Mouse (Mus musculus) neural tube, embryonic 13.5 days (tissue): ENCODE results near the gene Nxf3. TPM values are rescaled to one million over a fixed set of nuclear protein-coding genes. Genes with fewer than 3 reads are reported as not detected.
"Not testable (repeated sequence)": the region's sequence is repeated elsewhere in the genome, so short reads cannot be mapped to it uniquely, and the experiment has no call there.

Experiments used
- ATAC-seq: fragments of 200-750 bp; cut with Nextera tagmentation; 2 replicates; pipeline ENCODE4 v1.8.0; 2017; ENCODE audit warnings: low read depth, mild to moderate bottlenecking, moderate TSS enrichment, moderate library complexity
- H3K27ac ChIP-seq: fragments of 300-500 bp; sonication (generic); replicated peaks from 2 replicates; pipeline ENCODE4 v1.5.1; 2015; ENCODE audit warnings: moderate library complexity, mild to moderate bottlenecking, inconsistent platforms
- H3K27me3 ChIP-seq: fragments of 300-500 bp; sonication (generic); 2 replicates; pipeline ENCODE4 v1.6.1; 2015; ENCODE audit warnings: mild to moderate bottlenecking, inconsistent platforms
- H3K36me3 ChIP-seq: fragments of 300-500 bp; sonication (generic); 2 replicates; pipeline ENCODE4 v1.6.1; 2015; ENCODE audit warnings: mild to moderate bottlenecking, inconsistent platforms
- H3K4me1 ChIP-seq: fragments of 300-500 bp; sonication (generic); replicated peaks from 2 replicates; pipeline ENCODE4 v1.6.1; 2015; ENCODE audit warnings: inconsistent platforms
- H3K4me2 ChIP-seq: fragments of 300-500 bp; sonication (generic); 2 replicates; pipeline ENCODE4 v1.6.1; 2015; ENCODE audit warnings: inconsistent platforms, mild to moderate bottlenecking, moderate library complexity
- H3K4me3 ChIP-seq: fragments of 300-500 bp; sonication (generic); 2 replicates; pipeline ENCODE4 v1.5.1; 2015; ENCODE audit warnings: mild to moderate bottlenecking, inconsistent platforms
- H3K9ac ChIP-seq: fragments of 300-500 bp; sonication (generic); 2 replicates; pipeline ENCODE4 v1.6.1; 2015; ENCODE audit warnings: moderate library complexity, mild to moderate bottlenecking, inconsistent platforms
- H3K9me3 ChIP-seq: fragments of 300-500 bp; sonication (generic); 2 replicates; pipeline ENCODE4 v1.6.1; 2016; ENCODE audit warnings: inconsistent platforms
- WGBS: fragments of 180-500 bp; shearing (Covaris S2); methylation state at CpG from one replicate; pipeline ENCODE4 v1.1.7; 2015; 5-methylcytosine and 5-hydroxymethylcytosine counted together
- polyA plus RNA-seq: library from polyadenylated mRNA; unstranded; fragments of >200 nt; fragmentation: Nextera tagmentation; extraction: Ambion mirVana; gene quantifications from 2 replicates; pipeline ENCODE4 v1.2.1, GENCODE M21; 2015

Nxf3 gene
- polyA plus RNA-seq: not detected in 2 replicates

DNA sequence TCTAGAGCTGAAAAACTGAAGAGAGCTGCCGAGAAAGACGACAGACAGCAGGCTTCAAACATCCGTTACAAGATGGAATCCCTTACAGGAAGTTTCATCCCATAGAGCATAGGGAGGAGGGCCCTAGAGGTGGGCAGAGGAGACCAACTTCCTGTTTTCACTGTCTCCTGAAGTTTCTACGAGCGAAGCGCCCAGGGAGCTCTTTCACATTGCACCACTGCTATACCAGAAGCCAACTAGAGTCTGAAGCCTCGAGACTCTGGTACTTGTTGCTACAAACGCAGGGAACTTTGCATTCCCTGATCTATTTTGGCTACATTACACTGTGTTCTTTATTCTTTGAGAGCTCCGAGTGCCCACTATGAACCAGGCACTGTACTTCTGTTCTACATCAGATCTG, at the start of gene Nxf3:
TSS of gene Nxf3 (minus strand) at position 101 of the 400 bp plus-strand sequence.
- H3K4me2 ChIP-seq: no peak within 1 kb of the TSS
- H3K4me1 ChIP-seq: no peaks in the 10 kb centered on the region
- ATAC-seq: no peak
- no peaks in the 10 kb centered on the region for H3K27me3 ChIP-seq
- no peak within 1 kb of the TSS for H3K27ac ChIP-seq
- no peaks in the 10 kb centered on the region for H3K36me3 ChIP-seq
- WGBS: 85% methylated on average over 9 of the region's 9 CpGs
- no peak within 1 kb of the TSS for H3K4me3 ChIP-seq
- H3K9me3 ChIP-seq: no peaks in the 10 kb centered on the region
- H3K9ac ChIP-seq: no peak within 1 kb of the TSS

DNA sequence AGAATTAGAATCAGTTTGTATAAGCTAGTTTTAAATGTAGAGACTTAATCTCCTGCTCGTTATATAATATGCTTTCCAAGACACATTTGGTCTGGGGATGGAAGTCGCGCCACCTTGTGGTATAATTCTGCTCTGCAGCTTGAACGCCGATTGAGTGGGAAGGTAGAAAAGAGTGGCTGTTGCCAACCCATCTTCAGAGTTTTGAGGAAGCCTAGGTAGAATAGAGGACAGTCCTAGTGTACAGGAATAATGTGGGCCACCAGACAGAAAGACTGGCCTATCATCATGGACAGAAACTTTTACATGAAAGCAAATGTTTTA, 42.6 kb upstream of the Nxf3 start:
- H3K9me3 ChIP-seq: no peaks in the 10 kb centered on the region
- no peak for ATAC-seq
- no peak overlapping the region for H3K4me2 ChIP-seq
- no peak overlapping the region for H3K27ac ChIP-seq
- no peak overlapping the region for H3K4me3 ChIP-seq
- no peaks in the 10 kb centered on the region for H3K36me3 ChIP-seq
- H3K27me3 ChIP-seq: no peaks in the 10 kb centered on the region
- no peaks in the 10 kb centered on the region for H3K4me1 ChIP-seq
- 22% methylated on average over 5 of the region's 5 CpGs for WGBS
- H3K9ac ChIP-seq: no peak overlapping the region

DNA sequence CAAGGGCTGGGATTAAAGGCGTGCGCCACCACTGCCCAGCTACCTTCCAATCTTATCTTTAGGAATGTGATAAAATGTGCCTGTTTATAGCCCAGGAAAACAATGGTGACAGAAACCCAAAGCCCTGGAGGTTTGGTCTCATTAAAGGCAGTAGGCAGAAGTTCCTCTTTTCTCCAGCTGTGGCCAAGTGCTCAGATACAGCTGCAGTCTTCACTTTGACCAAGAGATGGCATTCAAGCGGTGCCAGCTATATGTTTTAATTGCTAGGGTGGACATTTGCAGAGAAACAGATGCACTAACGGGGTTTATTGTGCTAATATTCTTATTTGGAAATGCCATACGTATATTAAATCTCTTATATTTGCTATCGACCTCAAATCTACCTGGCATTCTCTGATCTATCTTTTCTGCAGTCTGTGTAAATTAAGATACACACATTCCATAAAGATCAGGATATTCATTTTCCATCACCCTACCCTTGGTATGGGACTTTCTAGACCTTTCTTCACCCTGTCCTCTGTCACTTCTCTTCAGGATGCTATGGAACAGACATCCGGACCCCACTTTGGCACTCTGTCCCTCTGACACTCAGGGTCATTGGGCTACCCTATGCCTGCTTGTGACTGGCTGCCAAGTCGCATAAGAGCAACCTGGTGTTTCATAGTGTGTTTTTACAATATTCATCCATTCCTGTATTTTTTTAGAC, 42.1 kb upstream of the Nxf3 start:
- H3K9me3 ChIP-seq: no peaks in the 10 kb centered on the region
- WGBS: 68% methylated on average over 8 of the region's 8 CpGs
- H3K9ac ChIP-seq: no peak overlapping the region
- H3K27me3 ChIP-seq: no peaks in the 10 kb centered on the region
- H3K36me3 ChIP-seq: no peaks in the 10 kb centered on the region
- H3K4me1 ChIP-seq: no peaks in the 10 kb centered on the region
- no peak overlapping the region for H3K4me3 ChIP-seq
- H3K27ac ChIP-seq: no peak overlapping the region
- H3K4me2 ChIP-seq: no peak overlapping the region
- ATAC-seq: no peak; the same call in 1 of the 2 replicates

DNA sequence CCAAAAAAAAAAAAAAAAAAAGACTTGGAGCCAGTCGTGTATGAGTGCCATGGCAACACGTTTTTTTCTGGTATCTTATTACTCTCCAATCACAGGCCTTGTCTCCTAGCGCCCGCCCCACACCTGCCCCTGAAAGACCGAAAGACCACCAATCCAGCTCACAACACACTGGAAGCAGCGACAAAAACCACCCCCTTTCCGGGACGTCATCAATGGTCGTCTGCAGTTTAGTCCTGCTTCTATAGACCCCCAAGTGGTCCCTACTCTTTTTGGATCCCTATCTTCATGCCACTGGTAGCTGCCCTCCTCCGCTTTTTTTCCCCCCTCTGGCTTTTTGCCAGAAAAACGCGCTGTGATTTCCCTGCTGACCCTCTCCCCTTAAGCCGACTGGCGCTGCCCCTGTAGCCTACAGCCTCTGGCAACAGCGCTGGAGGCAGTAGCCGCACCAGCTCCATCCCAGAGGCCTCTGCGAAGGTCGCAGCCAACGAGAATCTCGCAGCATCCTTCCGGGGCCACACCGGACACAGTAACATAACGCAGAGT, 30.4 kb upstream of the Nxf3 start:
- H3K9ac ChIP-seq: peak overlapping the region; percentile 64
- peak; percentile 100 for ATAC-seq
- 28% methylated on average over 23 of the region's 23 CpGs for WGBS

DNA sequence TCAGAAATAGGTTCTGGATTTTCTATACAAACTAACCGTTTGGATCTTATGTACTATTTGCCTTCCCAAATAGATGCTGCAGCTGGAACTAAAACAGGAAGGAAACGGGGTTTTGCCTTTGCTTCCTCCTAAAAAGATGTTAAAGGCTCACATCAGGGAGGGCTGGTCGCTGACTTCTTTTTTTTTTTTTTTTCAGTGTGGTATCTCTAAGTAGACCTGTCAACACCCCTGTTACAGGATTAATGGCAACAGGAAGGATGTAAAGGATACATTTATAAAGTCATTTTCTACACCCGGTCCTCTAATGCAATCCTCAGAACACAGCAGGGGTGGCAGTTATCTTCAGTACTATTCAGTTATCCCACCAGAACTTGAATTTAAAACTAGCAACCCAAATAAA, 30.0 kb upstream of the Nxf3 start:
- H3K4me3 ChIP-seq: peak overlapping the region; percentile 45; the same call in 1 of the 2 replicates
- 0 out of 2 replicates have a peak, but pooled peaks have one; percentile 11 for ATAC-seq
- peak overlapping the region; percentile 28; the same call in 1 of the 2 replicates for H3K27ac ChIP-seq
- peak overlapping the region; percentile 51 for H3K4me2 ChIP-seq
- no peak overlapping the region for H3K9ac ChIP-seq
- 47% methylated on average over 4 of the region's 4 CpGs for WGBS
- no peaks in the 10 kb centered on the region for H3K4me1 ChIP-seq
- H3K36me3 ChIP-seq: no peaks in the 10 kb centered on the region
- no peaks in the 10 kb centered on the region for H3K9me3 ChIP-seq
- H3K27me3 ChIP-seq: peaks cover 33% of the 10 kb centered on the region; the same call in 1 of the 2 replicates

More for the DNA sequence above, 30.4 kb upstream of the Nxf3 start:
- peaks cover 33% of the 10 kb centered on the region; the same call in 1 of the 2 replicates for H3K27me3 ChIP-seq
- H3K27ac ChIP-seq: peak overlapping the region; percentile 89
- H3K4me3 ChIP-seq: peak overlapping the region; percentile 45
- H3K4me2 ChIP-seq: peak overlapping the region; percentile 51
- no peaks in the 10 kb centered on the region for H3K4me1 ChIP-seq
- no peaks in the 10 kb centered on the region for H3K36me3 ChIP-seq
- no peaks in the 10 kb centered on the region for H3K9me3 ChIP-seq

DNA sequence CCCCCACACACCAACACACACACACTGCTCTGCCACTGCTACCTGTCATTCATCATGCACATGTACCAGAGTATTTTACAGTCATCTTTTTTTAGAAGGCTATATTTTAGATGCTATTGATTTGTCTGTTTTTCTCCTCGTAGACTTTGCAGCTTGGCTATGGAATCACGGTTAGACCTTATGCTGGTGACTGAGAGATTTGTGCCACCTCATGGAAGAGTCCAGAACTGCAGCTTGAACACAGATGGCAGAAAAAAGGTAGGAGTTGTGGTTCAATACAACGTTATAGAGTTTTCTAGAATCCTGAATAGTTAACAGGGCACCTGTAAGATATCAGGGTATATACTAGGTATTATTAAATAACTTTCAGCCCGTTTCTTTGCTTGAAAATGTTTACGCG, 22.9 kb upstream of the Nxf3 start:
- Histone ChIP-seq H3K4me2 (no peak overlapping the region), H3K9ac (no peak overlapping the region), H3K36me3 (no peaks in the 10 kb centered on the region), H3K4me3 (no peak overlapping the region), H3K9me3 (no peaks in the 10 kb centered on the region), H3K27me3 (peaks cover 27% of the 10 kb centered on the region), H3K27ac (no peak overlapping the region), H3K4me1 (no peaks in the 10 kb centered on the region)
- ATAC-seq: no peak
- WGBS: 42% methylated on average over 6 of the region's 6 CpGs

DNA sequence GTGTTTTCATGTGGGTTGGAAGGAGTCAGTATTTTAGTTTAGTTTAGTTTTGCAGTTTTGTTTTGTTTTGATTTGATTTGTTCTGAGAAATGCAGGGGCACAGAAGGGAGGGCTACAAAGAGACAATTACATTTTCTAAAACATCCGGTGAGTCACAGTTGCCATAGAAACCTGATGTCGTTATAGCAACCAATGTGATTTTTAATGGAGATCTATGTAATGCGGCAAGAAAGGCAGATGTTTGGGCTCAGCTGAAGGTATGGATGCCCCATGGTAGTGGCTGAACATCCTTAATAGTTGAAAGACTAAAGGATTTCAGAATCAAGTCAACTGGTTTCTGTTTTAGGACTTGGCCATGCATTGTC, 19.7 kb upstream of the Nxf3 start:
- H3K27me3 ChIP-seq: peaks cover 15% of the 10 kb centered on the region
- ATAC-seq: no peak
- WGBS: 51% methylated on average over 3 of the region's 3 CpGs
- no peak overlapping the region for H3K4me3 ChIP-seq
- no peak overlapping the region for H3K27ac ChIP-seq
- no peaks in the 10 kb centered on the region for H3K9me3 ChIP-seq
- H3K36me3 ChIP-seq: no peaks in the 10 kb centered on the region
- no peak overlapping the region for H3K9ac ChIP-seq
- H3K4me1 ChIP-seq: no peaks in the 10 kb centered on the region
- no peak overlapping the region for H3K4me2 ChIP-seq

DNA sequence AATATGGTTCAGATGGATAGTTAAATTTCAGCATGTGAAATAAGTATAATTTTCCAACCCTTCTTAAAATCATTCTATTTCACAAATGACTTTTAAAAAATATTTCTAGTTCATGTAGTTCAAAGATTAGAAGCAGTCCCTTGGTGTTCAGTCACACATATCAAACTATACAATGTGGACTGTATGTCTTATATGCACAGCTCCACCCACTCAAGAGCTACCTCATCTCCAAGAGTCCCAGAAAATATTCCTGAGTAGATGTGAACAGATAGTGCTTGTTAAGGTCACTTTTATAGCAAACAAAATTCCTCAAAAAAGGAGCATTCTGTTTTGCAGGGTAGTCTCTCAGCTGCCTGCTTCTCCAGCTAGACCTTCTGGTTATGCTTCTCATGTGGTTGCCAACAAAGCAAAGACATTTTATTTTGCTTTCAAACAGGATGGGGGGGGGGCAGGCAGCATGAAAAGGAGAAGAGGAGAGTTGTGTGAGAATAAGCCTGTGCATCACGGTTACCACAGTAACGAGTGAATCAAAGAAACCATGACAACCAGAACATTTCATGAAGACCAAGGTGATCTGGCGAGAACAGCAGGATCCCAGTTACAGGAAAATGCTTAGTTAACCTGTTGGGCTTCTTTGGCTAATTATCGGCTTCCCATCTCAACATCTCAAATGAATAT, 19.1 kb upstream of the Nxf3 start:
- Histone ChIP-seq H3K4me1 (no peaks in the 10 kb centered on the region), H3K4me2 (no peak overlapping the region), H3K36me3 (no peaks in the 10 kb centered on the region), H3K27ac (no peak overlapping the region), H3K9ac (no peak overlapping the region), H3K9me3 (no peaks in the 10 kb centered on the region), H3K4me3 (no peak overlapping the region), H3K27me3 (peaks cover 11% of the 10 kb centered on the region)
- WGBS: 64% methylated on average over 4 of the region's 4 CpGs
- ATAC-seq: no peak

DNA sequence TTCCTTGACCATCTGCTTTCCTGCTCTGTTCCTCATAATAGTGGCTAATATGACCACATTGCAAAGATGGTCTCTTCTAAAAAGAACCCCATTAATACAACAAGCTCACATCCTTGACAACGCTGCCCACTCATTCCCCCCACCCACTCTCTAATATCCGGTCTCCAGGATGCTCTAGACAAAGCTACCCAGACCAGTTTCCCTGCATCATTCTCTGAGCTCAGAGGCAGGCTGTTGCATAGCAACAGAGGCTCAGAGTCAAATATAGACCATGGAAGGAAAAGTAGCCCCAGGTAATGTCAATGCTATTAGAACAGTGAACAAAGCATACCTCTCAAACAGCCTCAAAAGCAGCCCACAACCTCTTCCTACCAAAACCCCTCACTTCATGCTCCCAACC, 9.4 kb upstream of the Nxf3 start:
- H3K27ac ChIP-seq: no peak overlapping the region
- H3K4me3 ChIP-seq: no peak overlapping the region
- H3K9ac ChIP-seq: no peak overlapping the region
- 57% methylated on average over 2 of the region's 2 CpGs for WGBS
- no peaks in the 10 kb centered on the region for H3K36me3 ChIP-seq
- no peaks in the 10 kb centered on the region for H3K27me3 ChIP-seq
- ATAC-seq: peak; percentile 75; the same call in 1 of the 2 replicates
- H3K9me3 ChIP-seq: no peaks in the 10 kb centered on the region
- H3K4me1 ChIP-seq: no peaks in the 10 kb centered on the region
- H3K4me2 ChIP-seq: no peak overlapping the region

DNA sequence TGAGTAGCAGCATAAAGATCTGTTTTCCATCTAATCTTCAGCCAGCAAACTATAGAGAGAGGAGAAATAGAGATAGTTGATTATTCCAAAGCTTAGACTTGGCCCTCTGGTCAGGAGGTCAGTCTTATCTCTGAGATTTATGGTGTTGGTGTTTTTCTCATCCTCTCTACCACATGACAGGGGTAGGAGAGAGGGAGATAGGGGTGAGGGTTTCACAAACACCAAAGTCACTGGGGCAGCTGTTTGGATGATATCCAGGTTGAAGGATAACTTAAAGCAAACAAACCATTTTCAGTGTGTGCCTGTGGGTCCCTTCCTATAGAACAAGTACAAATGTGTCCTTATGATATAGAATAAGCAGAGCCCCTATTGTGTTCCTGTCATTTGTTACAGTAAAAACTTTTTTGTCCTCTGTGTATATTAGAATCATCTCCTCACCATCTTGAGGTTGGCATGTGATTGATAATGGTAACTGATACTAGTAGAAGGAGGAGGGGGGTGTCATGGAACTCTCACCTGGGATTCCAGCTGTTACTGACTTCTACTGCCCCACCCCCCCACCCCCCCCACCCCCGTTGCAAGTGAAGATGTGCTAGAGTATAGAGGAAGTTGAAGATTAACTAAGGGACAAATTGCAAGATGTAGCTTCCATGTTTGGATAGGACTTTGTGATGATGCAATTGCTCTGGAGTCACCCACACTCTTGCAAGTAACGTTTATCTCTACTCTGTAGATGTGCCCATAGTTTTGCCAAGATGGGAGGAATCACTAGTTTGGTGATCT, 7.6 kb upstream of the Nxf3 start:
- Histone ChIP-seq H3K4me3 (no peak overlapping the region), H3K9me3 (no peaks in the 10 kb centered on the region), H3K4me2 (no peak overlapping the region), H3K36me3 (no peaks in the 10 kb centered on the region), H3K27ac (no peak overlapping the region), H3K27me3 (no peaks in the 10 kb centered on the region), H3K4me1 (no peaks in the 10 kb centered on the region), H3K9ac (no peak overlapping the region)
- no peak for ATAC-seq
- 45% methylated on average over 2 of the region's 2 CpGs for WGBS

DNA sequence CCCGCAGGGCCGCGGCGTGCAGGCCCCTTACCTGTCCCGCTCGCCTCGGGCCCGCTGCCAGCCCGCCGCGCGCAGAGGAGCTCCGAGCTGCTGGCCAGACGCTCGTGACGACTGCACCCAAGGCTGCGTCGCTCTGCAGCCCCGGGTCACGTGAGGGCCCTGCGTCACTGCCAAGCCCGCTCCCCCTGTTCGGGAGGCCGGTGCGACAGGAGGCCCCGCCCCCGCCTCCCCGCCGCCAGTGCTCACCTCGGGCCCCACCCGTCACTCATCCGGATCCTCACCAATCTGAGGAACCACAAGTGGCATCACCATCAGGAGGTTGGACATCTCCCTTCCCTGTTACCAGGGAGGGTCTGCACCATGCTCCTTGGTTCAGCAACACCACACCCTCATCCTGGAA, 17.0 kb downstream of the Nxf3 start, which contains the start of gene Bex2:
TSS of gene Bex2 (minus strand) at position 217 of the 400 bp plus-strand sequence.
- Histone ChIP-seq H3K9ac (peak within 1 kb of the TSS; percentile 73), H3K27ac (peak within 1 kb of the TSS; percentile 83), H3K4me2 (peak within 1 kb of the TSS; percentile 55), H3K4me3 (peak within 1 kb of the TSS; percentile 45)
- not testable (repeated sequence) for H3K36me3 ChIP-seq, H3K4me1 ChIP-seq, H3K9me3 ChIP-seq, H3K27me3 ChIP-seq
- WGBS: no CpG with 5 or more reads among the region's 32 CpGs
- peak; percentile 98 for ATAC-seq
